Mouse (Mus musculus) megakaryocyte, embryonic 14.5 days (primary cell): Measurements from ENCODE around the gene Mmgt2.

ENCODE experiments used
- FLI1 ChIP-seq: IDR thresholded peaks from 2 replicates; pipeline ENCODE4 v1.6.1; 2012; ENCODE audit warnings: low read length, inconsistent platforms, mixed read lengths
- GATA1 ChIP-seq: IDR thresholded peaks from 3 replicates; pipeline ENCODE4 v1.6.1; 2012; ENCODE audit warnings: mixed read lengths, low read length, inconsistent platforms, borderline replicate concordance

GRCm38 (mm10) chr11:62607952-62608201 is 40.6 kb upstream of the Mmgt2 start:
- TF ChIP-seq FLI1 (no peak), GATA1 (no peak)
